Mouse (Mus musculus) G1E (cell line): ENCODE results near the gene Odf4.

Experiments used
- CTCF ChIP-seq: IDR thresholded peaks from 2 replicates; pipeline ENCODE4 v1.5.1; 2012; ENCODE audit warnings: low read depth, low read length, inconsistent platforms, mixed read lengths
- GATA1 ChIP-seq: IDR thresholded peaks from 2 replicates; pipeline ENCODE4 v1.6.1; 2012; ENCODE audit warnings: borderline replicate concordance, low read length, inconsistent platforms, mixed read lengths
- POLR2AphosphoS5 ChIP-seq: IDR thresholded peaks from 2 replicates; pipeline ENCODE4 v1.6.1; 2012; ENCODE audit warnings: low read depth, low read length, inconsistent platforms; ENCODE audit not compliant: insufficient replicate concordance

DNA sequence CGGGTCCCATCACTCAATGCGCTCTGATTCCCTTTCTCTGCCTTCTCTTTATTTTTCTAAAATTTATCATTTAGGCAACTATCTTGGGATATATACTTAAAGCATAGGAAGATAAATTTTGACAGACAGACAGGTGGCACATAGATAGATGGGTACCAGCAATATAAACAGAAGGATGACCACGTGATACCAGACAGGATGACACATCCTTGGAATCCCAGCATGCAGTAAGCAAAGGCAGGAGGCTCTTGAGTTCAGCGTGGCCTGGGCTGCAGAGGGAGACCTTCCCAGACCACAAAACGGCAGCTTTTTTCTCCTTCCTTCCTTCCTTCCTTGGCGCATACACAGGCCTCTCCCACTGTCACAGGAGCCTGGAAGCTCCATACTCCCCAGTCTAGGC lies 29.0 kb downstream of the Odf4 start:
- no peak for TF ChIP-seq CTCF
- TF ChIP-seq GATA1, result no peak
- TF ChIP-seq POLR2AphosphoS5, result no peak
